Mouse (Mus musculus) cerebellum, adult 9-10 months (tissue): ENCODE measurements around the gene 2410002F23Rik.
"Not testable (repeated sequence)": the region's sequence is repeated elsewhere in the genome, so short reads cannot be mapped to it uniquely, and the experiment has no call there.

Source experiments
- DNase-seq: peaks from one replicate; pipeline ENCODE4 v3.0.0; 2022

The 2410002F23Rik gene

DNA sequence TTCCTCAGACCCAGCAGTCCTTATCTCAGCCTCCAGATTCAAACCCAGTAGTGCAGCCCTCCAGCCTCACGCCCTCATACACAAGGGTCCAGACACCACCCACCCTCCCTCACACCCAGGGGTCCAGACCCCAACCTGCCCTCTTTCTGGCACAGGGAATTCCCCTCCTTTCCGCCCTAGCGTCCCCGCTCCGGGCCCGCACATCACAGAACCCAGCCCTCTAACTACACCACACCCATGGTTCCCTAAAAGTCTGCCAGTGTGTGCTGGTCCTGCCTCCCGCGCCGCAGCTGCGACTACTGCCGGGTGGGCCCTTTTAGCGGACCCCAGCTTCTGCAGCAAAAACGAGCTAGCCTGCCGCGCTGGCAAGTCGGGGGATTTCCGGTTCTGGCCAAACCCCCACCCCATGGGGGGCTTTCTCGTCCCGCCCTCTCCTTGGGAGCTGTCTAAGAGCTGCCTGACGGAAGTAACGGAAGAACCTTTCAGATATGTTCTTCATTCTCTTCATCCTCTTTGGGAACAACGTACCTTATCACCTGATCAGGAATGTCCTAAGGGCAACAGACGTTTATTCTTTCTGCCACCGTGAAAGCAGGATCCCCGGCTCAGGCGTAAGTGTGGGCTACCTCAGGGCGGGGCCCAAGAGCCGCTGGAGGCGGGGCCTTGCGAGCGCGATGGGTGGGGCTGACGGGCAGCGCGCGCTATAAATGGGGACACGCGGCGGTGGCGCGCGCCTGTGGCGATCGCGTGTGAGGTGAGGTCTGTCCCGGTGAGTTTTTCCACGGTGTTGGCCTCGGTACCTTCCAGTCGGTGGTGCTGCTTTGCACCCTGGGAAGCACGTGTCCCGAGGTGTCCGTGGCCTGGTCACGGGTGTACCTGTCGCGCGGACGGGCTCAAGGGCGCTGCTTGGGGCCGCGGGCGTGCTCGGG lies at the start of gene 2410002F23Rik, which contains the start of gene 1700028J19Rik:
2410002F23Rik (plus strand) TSS at position 668 of the 929 bp plus-strand sequence.
1700028J19Rik (minus strand) TSS at position 641 of the 929 bp plus-strand sequence.
- DNase-seq: peak; percentile 94

DNA sequence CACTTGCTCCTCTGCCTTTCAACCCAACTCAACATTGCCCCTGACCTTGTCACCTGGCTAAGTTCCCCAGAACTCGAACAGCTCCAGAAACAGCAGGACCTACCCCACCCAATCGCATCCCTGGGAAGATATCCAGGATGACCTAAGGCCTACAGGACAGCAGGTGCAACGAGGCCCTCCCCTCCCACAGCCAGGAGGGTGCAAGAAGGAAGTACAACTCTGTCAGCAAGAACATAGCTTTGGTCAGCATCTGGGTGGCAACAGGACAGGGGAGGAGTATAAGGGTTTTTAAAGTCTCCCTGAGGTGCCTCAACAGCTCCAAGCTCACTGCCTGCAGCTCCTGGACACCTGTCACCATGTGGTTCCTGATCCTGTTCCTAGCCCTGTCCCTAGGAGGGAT lies 48.6 kb upstream of the 2410002F23Rik start, which contains the start of gene Klk1b3:
Klk1b3 (plus strand) TSS at position 301 of the 400 bp plus-strand sequence.
- no peak for DNase-seq

DNA sequence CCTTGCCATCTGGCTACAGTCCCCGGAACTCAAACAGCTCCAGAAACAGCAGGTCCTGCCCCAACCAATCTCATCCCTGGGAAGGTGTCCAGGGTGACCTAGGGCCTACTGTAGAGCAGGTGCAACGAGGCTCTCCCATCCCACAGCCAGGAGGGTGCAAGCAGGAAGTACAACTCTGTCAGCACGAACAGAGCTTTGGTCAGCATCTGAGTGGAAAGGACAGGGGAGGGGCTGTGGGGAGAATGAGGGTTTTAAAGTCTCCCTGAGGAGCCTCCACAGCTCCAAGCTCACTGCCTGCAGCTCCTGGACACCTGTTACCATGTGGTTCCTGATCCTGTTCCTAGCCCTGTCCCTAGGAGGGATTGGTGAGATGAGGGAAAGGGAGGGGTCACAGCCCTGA lies 39.4 kb upstream of the 2410002F23Rik start, which contains the start of gene Klk1b4:
Klk1b4 (plus strand) TSS at position 301 of the 400 bp plus-strand sequence.
- not testable (repeated sequence) for DNase-seq

DNA sequence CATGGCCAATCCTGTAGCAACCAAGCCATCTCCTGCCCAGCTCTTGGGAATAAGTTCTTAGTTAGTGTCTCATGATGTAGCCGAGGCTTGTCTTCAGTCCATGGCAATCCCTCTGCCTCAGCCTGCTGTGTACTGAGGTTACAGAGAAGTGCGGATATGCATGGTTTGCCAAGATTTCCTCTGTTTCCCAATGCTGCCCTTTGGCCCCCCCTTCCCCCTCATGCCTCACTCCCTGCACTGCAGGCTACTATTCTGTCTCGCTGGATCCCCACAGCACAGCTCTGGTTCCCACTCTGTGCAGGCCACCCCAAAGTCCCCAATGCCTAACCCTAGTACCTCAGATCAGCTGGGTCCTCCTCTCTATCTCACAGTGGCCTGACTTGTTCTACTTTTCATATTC lies 38.2 kb upstream of the 2410002F23Rik start:
- DNase-seq: no peak

DNA sequence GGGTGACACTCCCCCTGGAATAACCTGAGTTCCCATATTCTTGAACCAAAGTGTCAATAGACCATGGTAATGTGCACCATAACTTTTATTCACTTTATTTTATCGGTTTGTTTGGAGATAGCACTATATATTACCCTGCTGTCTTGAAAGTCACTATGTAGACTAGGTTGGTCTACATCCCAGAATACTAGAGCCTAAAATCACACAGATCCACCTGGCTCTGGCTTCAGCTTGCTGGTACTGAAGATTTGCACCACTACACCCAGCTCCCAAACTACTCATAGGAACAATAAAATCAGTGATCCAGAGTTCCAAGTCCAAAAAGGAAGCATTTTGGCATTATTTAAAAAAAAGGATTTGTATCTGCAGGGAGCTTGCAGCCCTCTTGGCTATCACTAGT lies 30.9 kb upstream of the 2410002F23Rik start, which contains the start of gene Klk1b5:
Klk1b5 (plus strand) TSS at position 301 of the 400 bp plus-strand sequence.
- DNase-seq: no peak

DNA sequence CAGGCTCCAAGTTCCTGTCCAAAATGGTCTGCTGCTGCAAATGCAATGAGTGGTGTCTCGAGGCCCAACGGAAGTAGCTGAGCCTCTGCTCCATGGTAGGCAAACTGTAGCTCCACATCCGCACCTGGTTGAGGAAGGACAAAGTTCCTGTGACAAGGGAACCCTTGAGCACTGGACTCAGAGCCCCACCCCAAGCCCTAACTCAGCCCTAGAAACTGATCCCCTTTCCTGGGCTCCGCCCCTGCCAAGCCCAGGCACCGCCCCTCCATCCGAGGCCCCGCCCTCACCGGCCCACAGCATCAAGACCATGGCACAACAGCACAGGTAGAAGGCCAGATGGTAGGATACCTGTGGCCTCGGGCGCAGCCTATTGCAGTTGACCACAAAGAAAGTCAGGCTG lies 24.9 kb upstream of the 2410002F23Rik start:
- DNase-seq: not testable (repeated sequence)

DNA sequence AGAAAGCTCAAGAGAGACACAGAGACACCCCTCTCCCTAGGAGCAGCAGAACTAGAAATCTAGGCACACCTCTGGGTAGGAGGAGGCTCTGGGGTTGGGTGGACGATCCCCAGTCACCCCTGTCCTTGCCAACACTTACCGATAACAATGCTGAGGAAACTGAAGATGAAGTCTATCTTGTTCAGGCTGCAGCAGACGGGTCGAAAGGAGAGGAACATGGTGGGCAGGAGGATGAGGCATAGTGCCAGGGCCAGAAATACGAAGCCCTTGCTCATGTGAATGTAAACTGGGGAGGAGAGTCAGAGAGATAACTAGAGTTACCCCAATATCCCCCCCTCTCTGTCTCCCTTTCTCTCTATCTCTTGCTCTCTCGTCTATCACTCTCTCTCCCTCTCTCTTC lies 24.2 kb upstream of the 2410002F23Rik start:
- not testable (repeated sequence) for DNase-seq

DNA sequence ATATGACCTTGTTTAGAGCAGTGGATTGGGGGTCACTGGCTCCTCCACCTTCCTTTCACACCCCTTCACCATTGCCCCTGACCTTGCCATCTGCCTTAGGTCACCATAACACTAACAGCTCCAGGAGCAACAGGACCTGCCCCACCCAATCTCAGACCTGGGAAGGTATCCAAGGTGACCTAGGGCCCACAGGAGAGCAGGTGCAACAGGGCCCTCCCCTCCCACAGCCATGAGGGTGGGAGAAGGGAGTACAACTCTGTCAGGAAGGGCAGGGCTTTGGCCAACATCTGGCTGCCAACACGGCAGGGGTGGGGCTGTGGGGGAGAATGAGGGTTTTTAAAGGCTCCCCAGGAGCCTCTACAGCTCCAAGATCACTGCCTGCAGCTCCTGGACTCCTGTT lies 21.4 kb upstream of the 2410002F23Rik start, which contains the start of gene Klk1:
Klk1 (plus strand) TSS at position 285 of the 400 bp plus-strand sequence.
- no peak for DNase-seq

DNA sequence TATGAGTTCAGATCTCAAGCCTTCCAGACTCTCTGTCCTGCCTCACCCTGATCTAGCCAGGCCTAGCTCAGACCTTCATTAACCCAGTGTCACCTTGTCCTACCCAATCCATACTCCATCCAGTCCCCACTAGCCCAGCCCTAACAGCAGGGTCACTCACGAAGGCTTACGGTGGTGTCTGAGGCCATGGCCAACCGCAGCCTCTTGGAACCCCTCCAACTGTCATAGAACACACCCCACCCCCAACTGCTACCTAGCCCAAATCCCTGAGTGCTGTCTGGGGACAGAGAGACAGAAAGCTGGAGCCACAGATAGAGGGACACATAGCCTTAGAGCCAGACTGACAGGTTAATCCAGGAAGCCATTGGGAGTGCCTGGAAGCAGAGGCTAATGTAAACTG lies 10.6 kb upstream of the 2410002F23Rik start, which contains the start of gene Gm36864:
Gm36864 (plus strand) TSS at position 269 of the 400 bp plus-strand sequence.
- no peak for DNase-seq

DNA sequence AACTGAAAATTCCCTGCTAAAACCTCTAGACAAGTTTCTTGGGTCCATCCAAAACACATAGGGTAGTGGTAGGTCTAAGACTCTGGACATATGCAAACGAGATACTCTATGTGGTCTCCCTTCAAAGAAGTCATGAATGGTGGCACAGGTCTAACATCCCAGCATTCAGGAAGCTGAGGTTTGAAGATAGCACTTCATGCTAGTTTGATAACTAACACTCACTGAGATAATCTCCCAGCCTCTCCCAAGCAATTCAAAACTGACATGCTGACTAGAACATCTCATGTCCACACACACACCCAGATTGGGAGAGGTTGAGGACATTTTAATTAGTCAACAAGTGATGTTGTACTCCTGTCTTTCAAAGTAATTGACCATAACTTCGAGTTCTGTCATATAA lies 6.6 kb upstream of the 2410002F23Rik start:
- no peak for DNase-seq

DNA sequence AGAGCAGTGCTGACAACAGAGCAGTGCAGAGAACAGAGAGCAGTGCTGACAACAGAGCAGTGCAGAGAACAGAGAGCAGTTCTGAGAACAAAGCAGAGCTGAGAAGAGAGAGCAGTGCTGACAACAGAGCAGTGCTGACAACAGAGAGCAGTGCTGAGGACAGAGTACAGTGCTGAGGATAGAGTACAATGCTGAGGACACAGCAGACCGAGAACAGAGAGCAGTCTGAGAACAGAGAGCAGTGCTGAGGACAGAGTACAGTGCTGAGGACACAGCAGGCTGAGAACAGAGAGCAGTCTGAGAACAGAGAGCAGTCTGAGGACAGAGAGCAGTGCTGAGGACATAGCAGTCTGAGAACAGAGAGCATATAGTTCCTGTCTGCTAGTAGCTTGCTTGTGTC lies 5.8 kb upstream of the 2410002F23Rik start:
- no peak for DNase-seq

DNA sequence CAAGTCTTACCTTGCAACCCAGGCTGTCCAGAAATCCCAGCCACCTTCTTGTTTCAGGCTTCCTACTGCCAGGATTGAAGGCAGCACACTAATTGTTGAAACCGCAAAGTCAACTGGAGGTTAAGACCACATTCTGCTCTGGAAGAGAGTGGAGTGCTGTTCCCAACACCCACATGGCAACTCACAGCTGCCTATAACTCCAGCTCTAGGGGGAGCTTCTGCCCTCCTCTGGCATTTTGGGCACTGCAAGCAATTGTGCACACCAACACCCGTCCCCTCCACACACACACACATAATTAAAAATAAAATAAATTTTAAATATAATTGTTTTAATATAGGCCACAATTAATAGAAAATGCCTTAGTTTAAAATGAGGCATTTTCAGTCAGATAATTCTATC lies 5.4 kb upstream of the 2410002F23Rik start:
- no peak for DNase-seq

DNA sequence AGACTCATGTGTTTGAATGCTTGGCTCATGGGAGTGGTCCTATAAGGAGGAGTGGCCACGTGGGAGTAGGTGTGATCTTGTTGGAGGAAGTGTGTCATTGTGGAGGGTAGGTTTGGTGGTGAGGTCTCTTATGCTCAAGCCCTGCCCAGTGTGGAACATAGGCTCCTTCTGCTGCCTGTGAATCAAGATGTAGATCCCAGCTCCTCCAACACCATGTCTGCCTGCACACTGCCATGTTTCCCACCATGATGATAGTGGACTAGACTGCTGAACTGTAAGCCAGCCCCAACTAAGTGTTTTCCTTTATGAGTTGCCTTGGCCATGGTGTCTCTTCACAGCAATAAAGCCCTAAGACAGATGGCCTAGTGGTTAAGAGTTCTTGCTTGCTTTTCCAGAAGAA lies 2.4 kb upstream of the 2410002F23Rik start:
- no peak for DNase-seq

DNA sequence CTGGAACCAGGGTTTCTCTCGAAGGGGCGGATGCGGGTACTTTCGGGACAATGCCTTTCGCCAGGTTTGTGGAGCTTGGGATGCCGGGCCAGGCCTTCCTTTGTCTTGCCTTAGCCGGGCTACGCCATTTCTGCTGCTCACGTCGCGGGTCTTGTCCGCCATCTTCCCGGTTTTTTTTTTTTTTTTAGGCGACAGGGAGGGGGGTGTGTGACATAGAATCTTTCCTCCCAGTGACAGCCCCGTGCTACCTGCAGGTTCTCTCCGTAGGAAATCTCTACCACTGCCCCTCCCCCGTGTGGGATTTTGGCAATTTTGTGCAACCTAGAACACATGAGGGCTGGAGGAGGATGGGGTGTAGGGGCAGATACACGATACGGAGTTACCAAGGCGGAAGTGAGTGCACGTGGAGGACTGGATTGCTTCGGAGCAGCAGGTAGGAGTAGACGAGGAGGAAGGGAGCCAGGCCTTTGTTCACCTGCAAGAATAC lies 505 bp downstream of the 2410002F23Rik start:
- peak; percentile 80 for DNase-seq

DNA sequence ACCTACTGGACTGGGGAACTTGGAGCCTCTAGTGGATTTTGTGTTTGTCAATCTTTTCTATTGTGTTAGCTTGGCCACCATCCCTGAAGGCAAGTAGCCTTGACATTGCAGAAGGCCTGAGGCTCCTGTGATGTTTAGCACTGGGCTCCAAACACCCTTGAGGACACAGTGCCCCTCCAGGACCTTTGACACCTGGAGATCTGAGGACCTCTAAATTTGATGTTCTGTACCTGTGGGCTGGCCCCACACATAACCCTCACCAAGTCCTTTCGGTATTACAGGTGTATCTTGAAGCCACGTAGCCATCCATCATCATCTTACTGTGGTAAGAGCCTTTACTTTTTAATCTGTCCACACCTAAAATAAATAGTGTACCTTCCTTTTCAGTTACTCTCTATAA lies 1.4 kb downstream of the 2410002F23Rik start:
- no peak for DNase-seq

DNA sequence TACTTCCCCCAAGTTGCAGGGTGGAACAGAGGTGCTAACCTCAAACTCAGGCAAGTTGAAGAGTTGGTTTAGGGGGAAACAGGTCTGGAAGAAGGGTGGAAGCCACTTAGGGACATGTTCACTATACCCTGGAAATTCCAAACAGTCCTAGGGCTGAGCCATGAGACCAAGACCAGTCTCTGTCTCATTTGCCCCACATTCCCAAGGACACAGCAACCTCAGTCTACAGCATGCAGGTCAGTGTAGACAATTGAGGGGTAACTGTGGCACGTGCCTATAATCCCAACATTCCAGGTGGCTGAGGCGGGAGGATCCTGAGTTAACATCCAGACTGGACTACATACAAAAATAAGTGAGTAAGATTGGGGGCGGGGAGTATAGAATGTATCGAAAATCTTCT lies 2.7 kb downstream of the 2410002F23Rik start:
- no peak for DNase-seq

DNA sequence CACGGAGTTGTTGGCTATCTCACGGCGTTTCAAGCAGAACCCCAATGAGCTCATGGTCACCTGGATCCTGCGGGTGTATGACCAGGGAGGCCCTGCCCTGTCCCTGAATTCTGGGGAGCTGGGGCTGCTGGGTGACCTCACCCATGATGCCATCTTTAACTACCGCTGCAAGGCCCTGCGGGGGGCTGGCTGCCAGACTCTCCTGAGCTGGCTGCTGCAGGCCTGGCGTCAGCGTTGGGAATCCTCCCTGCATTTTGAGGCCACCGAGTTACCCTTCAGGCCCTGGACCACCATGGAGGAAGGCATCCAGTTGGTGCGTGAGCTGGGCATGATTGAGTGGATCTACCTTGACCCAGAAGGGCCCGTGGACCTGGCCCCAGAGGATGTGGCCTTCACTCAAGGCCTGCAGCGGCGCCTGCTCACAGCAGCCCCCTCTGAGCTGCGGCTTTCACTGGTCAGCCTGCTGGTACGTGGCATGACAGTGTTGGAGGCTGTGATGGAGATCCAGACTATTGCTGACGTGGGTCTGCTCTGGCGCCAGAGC lies 4.3 kb downstream of the 2410002F23Rik start:
- not testable (repeated sequence) for DNase-seq

DNA sequence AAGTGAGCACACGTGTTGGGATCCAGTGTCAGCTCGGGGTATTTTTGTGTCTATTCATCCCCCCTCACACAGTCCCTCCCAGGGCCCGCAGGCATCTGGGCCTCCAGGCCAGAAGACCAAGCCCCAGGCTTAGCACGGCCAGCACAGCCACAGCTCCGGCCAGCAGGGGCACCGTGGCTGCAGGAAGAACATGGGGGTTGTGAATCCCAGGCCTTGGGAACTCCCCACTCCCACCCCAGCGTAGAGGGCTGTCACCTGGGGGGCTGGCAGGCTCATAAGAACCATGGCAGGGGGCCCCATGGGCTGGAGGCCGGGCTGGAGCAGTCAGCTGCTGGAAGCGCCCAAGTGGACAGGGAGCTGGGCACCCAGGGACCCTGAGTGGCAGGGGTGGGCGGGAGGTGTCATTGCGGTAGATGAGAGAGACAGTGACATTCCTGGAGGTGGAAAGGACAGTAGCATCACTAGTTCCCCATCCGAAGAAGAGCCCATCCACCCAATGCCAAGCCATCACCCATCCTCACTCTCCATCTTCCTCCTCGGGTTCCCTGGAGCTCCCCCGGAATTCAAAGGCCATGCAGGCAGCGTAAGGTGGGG lies 6.6 kb downstream of the 2410002F23Rik start:
- DNase-seq: no peak

DNA sequence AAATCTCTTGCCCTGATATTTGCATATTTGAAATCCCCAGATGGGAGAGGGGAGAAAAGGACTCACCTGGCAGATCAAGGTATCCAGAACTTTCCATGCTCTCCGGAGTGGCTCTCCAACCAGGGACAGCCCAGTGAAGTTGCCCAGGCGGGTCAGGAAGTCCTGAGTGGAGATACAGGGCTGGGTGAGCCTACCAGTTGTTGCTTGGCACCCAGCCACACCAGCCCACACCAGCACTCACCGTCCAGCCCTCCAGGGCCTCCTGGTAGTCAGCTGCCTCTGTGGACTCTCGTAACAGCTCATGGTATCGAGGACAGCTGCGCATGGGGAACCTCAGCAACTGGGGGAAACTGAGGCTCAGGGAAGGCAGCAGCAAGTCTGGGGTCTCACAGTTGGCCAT lies 8.4 kb downstream of the 2410002F23Rik start:
- DNase-seq: no peak

DNA sequence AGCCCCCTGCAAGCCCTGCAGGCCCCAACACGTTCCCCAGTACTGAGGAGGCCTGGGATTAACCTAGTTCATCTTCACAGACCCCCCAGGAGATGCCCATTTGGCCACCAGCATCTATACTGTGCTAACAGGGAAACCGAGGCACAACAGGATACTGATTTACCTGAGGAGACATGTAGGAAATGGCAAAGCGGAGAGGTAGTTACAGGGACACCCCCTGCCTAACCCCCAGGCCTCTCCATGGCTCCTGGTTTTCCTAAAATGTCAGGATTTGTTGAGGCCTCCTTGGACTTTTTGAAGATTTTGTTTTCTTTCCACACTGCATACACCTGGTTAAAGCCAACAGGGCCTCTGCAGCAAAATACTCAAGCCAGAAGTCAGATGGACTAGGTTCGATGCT lies 10.8 kb downstream of the 2410002F23Rik start, which contains the start of gene Acp4:
Acp4 (minus strand) TSS at position 101 of the 400 bp plus-strand sequence.
- no peak for DNase-seq

DNA sequence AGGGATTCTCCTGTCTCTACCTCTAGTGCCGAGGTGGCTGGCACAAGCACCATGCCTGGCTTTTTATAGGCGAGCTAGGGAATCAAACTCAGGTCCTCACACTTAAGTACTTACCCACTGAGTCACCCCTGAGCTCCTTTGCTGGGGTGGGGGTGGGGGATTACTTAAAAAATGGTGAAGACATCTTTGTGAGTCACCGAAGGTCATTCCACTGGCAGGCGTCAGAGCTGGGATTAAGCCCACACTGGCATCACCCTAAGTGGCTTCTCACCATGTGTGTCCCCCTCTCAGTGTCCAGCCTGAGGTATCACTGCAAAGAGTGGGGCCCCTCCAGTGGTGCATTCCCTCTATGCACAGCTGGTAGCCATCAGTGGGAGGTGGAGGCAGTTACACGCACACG lies 13.9 kb downstream of the 2410002F23Rik start:
- DNase-seq: no peak

DNA sequence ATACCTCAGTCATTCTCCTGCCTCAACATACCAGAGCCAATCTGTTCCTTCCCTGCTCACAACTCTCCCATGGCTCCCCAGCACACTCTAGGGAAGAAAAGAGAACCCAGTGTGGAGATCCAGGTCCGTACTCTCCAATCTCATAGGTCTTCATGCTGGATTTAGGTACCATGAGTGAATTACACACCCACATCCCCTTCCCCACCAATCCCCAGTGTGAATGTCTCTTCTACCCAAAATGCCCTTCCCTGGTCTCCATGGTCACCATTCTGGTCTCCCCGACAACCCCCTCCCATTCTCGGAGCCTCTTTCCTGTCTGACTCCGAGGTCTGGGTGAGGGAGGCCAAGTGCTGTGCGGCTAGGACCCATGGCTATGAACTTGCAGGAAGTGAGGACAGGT lies 14.6 kb downstream of the 2410002F23Rik start, which contains the start of gene Gm15517:
Gm15517 (plus strand) TSS at position 301 of the 400 bp plus-strand sequence.
- no peak for DNase-seq
